Mouse (Mus musculus) bone marrow, adult 2 months (tissue): ENCODE data around the gene Tulp4. TPM values are rescaled to one million over a fixed set of nuclear protein-coding genes. Genes with fewer than 3 reads are reported as not detected.

ENCODE experiments used
- H3K27ac ChIP-seq: fragments of 200-500 bp; 2 replicates; pipeline ENCODE4 v1.5.1; 2012; ENCODE audit warnings: low read depth, mild to moderate bottlenecking, control low read depth, inconsistent platforms, low read length; ENCODE audit not compliant: control insufficient read depth, poor library complexity, insufficient read depth
- H3K4me1 ChIP-seq: fragments of 200-500 bp; 2 replicates; pipeline ENCODE4 v1.6.1; 2011; ENCODE audit warnings: low read length; ENCODE audit not compliant: control insufficient read depth, insufficient read depth
- H3K4me3 ChIP-seq: fragments of 200-500 bp; replicated peaks from 2 replicates; pipeline ENCODE3; 2011; ENCODE audit warnings: mild to moderate bottlenecking, low read depth, low read length, control low read depth; ENCODE audit not compliant: control insufficient read depth
- CTCF ChIP-seq: fragments of 200-500 bp; IDR thresholded peaks from 2 replicates; pipeline ENCODE4 v1.5.1; 2011; ENCODE audit warnings: low read length, control low read depth; ENCODE audit not compliant: control insufficient read depth, insufficient read depth
- POLR2A ChIP-seq: fragments of 200-500 bp; IDR thresholded peaks from 2 replicates; pipeline ENCODE4 v1.6.1; 2011; ENCODE audit warnings: low read depth, mild to moderate bottlenecking, control low read depth, low read length, borderline replicate concordance; ENCODE audit not compliant: control insufficient read depth
- WGBS: fragments of 180-500 bp; shearing (Covaris S2); methylation state at CpG from one replicate; pipeline ENCODE4 v1.1.7; 2018; 5-methylcytosine and 5-hydroxymethylcytosine counted together
- polyA plus RNA-seq: library from polyadenylated mRNA; stranded (reverse); fragments of >200 nt; gene quantifications from 2 replicates; pipeline ENCODE4 v1.2.4, GENCODE M21; 2011; ENCODE audit warnings: low replicate concordance; ENCODE audit not compliant: missing spikeins, insufficient read depth, insufficient read length

Tulp4 gene
- polyA plus RNA-seq, 1 experiment, result 9.0 TPM

GRCm38 (mm10) chr17:6180421-6180820, 74.2 kb downstream of the Tulp4 start:
- TF ChIP-seq CTCF (no peak), POLR2A (no peak)
- Histone ChIP-seq H3K4me1 (no peaks in the 10 kb centered on the region), H3K27ac (no peak overlapping the region), H3K4me3 (no peak overlapping the region)
- WGBS, result 66% methylated on average over 3 of the region's 3 CpGs

DNA sequence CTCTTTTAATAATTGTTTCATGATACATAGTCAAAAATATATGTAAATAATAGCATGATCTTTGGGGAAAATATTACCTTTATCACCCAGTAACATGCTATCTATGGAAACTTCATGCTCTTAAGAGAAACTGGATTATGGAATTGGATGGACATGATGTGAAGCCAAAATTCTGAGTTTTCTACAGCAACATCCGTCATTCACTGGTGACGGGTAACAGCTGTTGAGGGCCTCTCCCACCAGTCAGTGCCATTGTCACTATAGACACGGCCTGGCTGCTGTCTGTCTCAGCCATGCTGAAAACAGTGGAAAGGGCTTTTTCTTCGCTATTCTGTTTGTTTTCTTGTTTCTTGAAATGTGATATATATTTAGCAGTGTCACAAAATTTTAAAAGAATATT, 76.5 kb downstream of the Tulp4 start:
- WGBS, result 81% methylated on average over 4 of the region's 4 CpGs
- TF ChIP-seq CTCF (no peak), POLR2A (no peak)
- H3K4me1 ChIP-seq, result no peaks in the 10 kb centered on the region

GRCm38 (mm10) chr17:6186651-6187050, 80.4 kb downstream of the Tulp4 start:
- Histone ChIP-seq H3K4me1 (no peaks in the 10 kb centered on the region), H3K27ac (no peak overlapping the region), H3K4me3 (no peak overlapping the region)
- 29% methylated on average over 4 of the region's 4 CpGs for WGBS
- no peak for TF ChIP-seq POLR2A

More for the DNA sequence above, 76.5 kb downstream of the Tulp4 start:
- H3K4me3 ChIP-seq, result no peak overlapping the region
- no peak overlapping the region for H3K27ac ChIP-seq

GRCm38 (mm10) chr17:6187183-6187582, 80.9 kb downstream of the Tulp4 start:
- Histone ChIP-seq H3K4me3 (no peak overlapping the region), H3K27ac (no peak overlapping the region), H3K4me1 (no peaks in the 10 kb centered on the region)
- TF ChIP-seq POLR2A (no peak), CTCF (no peak)
- 73% methylated on average over 8 of the region's 8 CpGs for WGBS

DNA sequence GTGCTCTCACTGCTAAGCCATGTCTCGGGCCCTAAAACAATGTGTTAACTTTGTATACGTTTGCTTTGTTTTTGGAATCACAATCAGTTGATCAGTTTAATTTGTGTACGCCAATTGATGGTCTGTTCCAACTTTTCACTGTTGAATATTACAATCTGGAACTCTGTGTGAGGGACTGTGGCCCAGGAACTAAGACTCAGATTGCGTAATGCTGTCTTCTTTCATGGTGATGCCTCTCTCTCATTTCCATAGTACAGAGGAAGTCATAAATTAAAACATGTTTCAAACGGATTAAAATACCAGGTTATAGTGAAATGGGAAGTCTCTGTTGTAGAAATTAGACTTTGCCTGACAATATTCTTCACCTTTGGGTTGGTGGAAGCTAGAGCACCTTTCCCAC, 83.0 kb downstream of the Tulp4 start:
- no peak overlapping the region for H3K27ac ChIP-seq
- 46% methylated on average over 5 of the region's 5 CpGs for WGBS

DNA sequence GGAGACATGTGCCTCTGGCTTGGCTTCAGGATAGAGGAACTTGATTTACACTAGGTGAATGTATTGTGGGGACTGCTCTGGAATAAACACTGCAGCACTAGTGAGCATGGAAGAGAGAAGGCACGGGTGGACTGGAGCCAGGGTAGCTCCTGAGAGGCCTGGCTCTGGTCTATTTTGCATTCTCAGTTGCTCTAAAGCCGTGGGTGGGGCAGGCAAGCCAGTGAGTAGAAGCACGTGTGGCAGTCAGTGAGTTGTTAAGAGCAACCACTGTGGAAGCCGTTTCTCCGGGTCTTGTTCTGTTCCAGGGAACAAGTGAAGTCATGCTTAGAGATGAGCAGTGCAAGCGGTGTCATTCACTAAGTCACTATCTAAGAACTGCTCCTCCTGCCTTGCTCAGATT, 86.0 kb downstream of the Tulp4 start:
- no peaks in the 10 kb centered on the region for H3K4me1 ChIP-seq
- no peak for TF ChIP-seq CTCF
- TF ChIP-seq POLR2A, result no peak
- H3K4me3 ChIP-seq, result no peak overlapping the region
- H3K27ac ChIP-seq, result no peak overlapping the region
- 70% methylated on average over 6 of the region's 6 CpGs for WGBS

More for the DNA sequence above, 83.0 kb downstream of the Tulp4 start:
- Histone ChIP-seq H3K4me1 (no peaks in the 10 kb centered on the region), H3K4me3 (no peak overlapping the region)
- no peak for TF ChIP-seq CTCF
- TF ChIP-seq POLR2A, result no peak

GRCm38 (mm10) chr17:6195390-6195789, 89.2 kb downstream of the Tulp4 start:
- TF ChIP-seq CTCF (no peak), POLR2A (no peak)
- Histone ChIP-seq H3K27ac (no peak overlapping the region), H3K4me3 (no peak overlapping the region), H3K4me1 (no peaks in the 10 kb centered on the region)
- WGBS, result 60% methylated on average over 1 of the region's 1 CpGs

GRCm38 (mm10) chr17:6197491-6197890, 91.3 kb downstream of the Tulp4 start:
- Histone ChIP-seq H3K27ac (no peak overlapping the region), H3K4me1 (no peaks in the 10 kb centered on the region), H3K4me3 (no peak overlapping the region)
- 76% methylated on average over 7 of the region's 7 CpGs for WGBS
- TF ChIP-seq CTCF (no peak), POLR2A (no peak)

DNA sequence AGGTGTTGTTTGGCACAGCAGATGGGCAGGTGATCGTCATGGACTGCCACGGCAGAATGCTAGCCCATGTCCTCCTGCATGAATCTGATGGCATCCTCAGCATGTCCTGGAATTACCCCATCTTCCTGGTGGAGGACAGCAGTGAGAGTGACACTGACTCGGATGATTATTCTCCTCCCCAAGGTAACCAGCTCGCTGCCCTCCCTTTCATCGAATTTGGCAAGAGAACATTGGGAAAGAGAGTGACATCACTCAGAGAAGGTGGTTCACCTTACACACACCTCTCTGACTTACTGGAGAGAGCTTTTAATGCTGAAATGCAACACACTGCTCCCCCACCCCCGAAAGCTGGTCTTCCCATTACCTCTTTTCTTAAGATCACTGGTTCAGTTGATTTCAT, 92.4 kb downstream of the Tulp4 start:
- no peak overlapping the region for H3K4me3 ChIP-seq
- H3K27ac ChIP-seq, result no peak overlapping the region
- TF ChIP-seq CTCF (no peak), POLR2A (no peak)
- H3K4me1 ChIP-seq, result no peaks in the 10 kb centered on the region
- WGBS, result 78% methylated on average over 6 of the region's 6 CpGs
